Mouse (Mus musculus) frontal cortex, postnatal 14 days (tissue): ENCODE results near the gene Gse1.
A peak's percentile ranks its signal among the peaks of the same experiment; 100 is the strongest.
"Not testable (repeated sequence)": the region's sequence is repeated elsewhere in the genome, so short reads cannot be mapped to it uniquely, and the experiment has no call there.

Experiments used
- DNase-seq, 2 experiments: peaks; one replicate each; pipeline ENCODE4 v3.0.0; 2022; ENCODE audit warnings: low spot score in 2 of 2

The Gse1 gene

GRCm38 (mm10) chr8:120322956-120323448, 94.7 kb downstream of the Gse1 start:
- DNase-seq = peak in 1 of 2 experiments; percentile 64

- DNase-seq = no peak
Observed at GRCm38 (mm10) chr8:120324555-120324954, 96.3 kb downstream of the Gse1 start.

GRCm38 (mm10) chr8:120325172-120325767, 97.0 kb downstream of the Gse1 start:
- no peak for DNase-seq

GRCm38 (mm10) chr8:120327131-120327554, 98.9 kb downstream of the Gse1 start:
- DNase-seq = no peak

- DNase-seq = no peak
Observed at GRCm38 (mm10) chr8:120328361-120329022, 100.2 kb downstream of the Gse1 start.

- no peak for DNase-seq
Observed at GRCm38 (mm10) chr8:120329030-120329748, 100.9 kb downstream of the Gse1 start.

- no peak for DNase-seq
Observed at GRCm38 (mm10) chr8:120331027-120331426, 102.8 kb downstream of the Gse1 start.

- DNase-seq = no peak
Observed at GRCm38 (mm10) chr8:120332379-120333229, 104.3 kb downstream of the Gse1 start.

GRCm38 (mm10) chr8:120333681-120334080, 105.4 kb downstream of the Gse1 start:
- no peak for DNase-seq

- not testable (repeated sequence) for DNase-seq
Observed at GRCm38 (mm10) chr8:120334261-120334660, 106.0 kb downstream of the Gse1 start.

GRCm38 (mm10) chr8:120334878-120335261, 106.6 kb downstream of the Gse1 start:
- DNase-seq = no peak

- DNase-seq = no peak
Observed at GRCm38 (mm10) chr8:120335262-120336086, 107.2 kb downstream of the Gse1 start.

- DNase-seq = no peak
Observed at GRCm38 (mm10) chr8:120336087-120336380, 107.8 kb downstream of the Gse1 start.

GRCm38 (mm10) chr8:120336909-120337555, 108.8 kb downstream of the Gse1 start:
- no peak for DNase-seq

GRCm38 (mm10) chr8:120337627-120338026, 109.4 kb downstream of the Gse1 start:
- no peak for DNase-seq

GRCm38 (mm10) chr8:120338678-120339077, 110.4 kb downstream of the Gse1 start:
- no peak for DNase-seq

- DNase-seq = no peak
Observed at GRCm38 (mm10) chr8:120339743-120340142, 111.5 kb downstream of the Gse1 start.

GRCm38 (mm10) chr8:120341124-120341523, 112.9 kb downstream of the Gse1 start:
- DNase-seq = no peak

GRCm38 (mm10) chr8:120342847-120343548, 114.7 kb downstream of the Gse1 start:
- DNase-seq = no peak

GRCm38 (mm10) chr8:120343582-120343981, 115.3 kb downstream of the Gse1 start:
- no peak for DNase-seq
